Mouse (Mus musculus) hematopoietic stem cell, adult 5-6 weeks (primary cell): ENCODE results near the gene Taf13. TPM values are rescaled to one million over a fixed set of nuclear protein-coding genes. Genes with fewer than 3 reads are reported as not detected.
"Not testable (repeated sequence)": the region's sequence is repeated elsewhere in the genome, so short reads cannot be mapped to it uniquely, and the experiment has no call there.

ENCODE experiments used
- ATAC-seq, 2 experiments: fragments of 125-278 bp in 1 of 2; replicated peaks in 1 of 2; 2 replicates each; pipeline ENCODE4 v1.8.0; 2016 to 2017; ENCODE audit warnings: inconsistent platforms in 2 of 2, mild to moderate bottlenecking in 2 of 2, moderate number of reproducible peaks in 2 of 2, low read depth in 1 of 2, moderate TSS enrichment in 1 of 2; ENCODE audit not compliant: low FRiP score in 2 of 2, poor library complexity in 2 of 2, severe bottlenecking in 2 of 2, insufficient read depth in 1 of 2, low TSS enrichment in 1 of 2
- total RNA-seq: library from RNA; stranded (forward); fragments of 172-1452, 232-1000 nt; gene quantifications from 2 replicates; pipeline ENCODE4 v1.2.3, GENCODE M21; 2017

Taf13 gene
- total RNA-seq, 1 experiment from 2014 or later: 24.3 TPM

GRCm38 (mm10) chr3:108567990-108568877 lies 3.3 kb upstream of the Taf13 start:
- ATAC-seq: no peak

- ATAC-seq: not testable (repeated sequence)
Observed at GRCm38 (mm10) chr3:108569636-108570035, 1.9 kb upstream of the Taf13 start.

- ATAC-seq: no peak
Observed at GRCm38 (mm10) chr3:108570813-108571212, 685 bp upstream of the Taf13 start.

GRCm38 (mm10) chr3:108572309-108573010 lies 962 bp downstream of the Taf13 start:
- 0 out of 4 replicates have a peak, but pooled peaks of 1 of the 2 experiments have one; percentile 1 for ATAC-seq

- ATAC-seq: no peak
Observed at GRCm38 (mm10) chr3:108574018-108574417, 2.5 kb downstream of the Taf13 start.

GRCm38 (mm10) chr3:108584580-108584979 lies 13.1 kb downstream of the Taf13 start:
- no peak for ATAC-seq

GRCm38 (mm10) chr3:108588446-108588845 lies 16.9 kb downstream of the Taf13 start:
- ATAC-seq: no peak

- ATAC-seq: peak; percentile 99
Observed at GRCm38 (mm10) chr3:108590786-108591529, 19.5 kb downstream of the Taf13 start, which contains the start of gene Wdr47. Gene Wdr47 (plus strand): TSS chr3:108591279.

GRCm38 (mm10) chr3:108591530-108592522 lies 20.3 kb downstream of the Taf13 start:
- ATAC-seq: peak in 1 of 2 experiments; percentile 22; a peak in 2 of 4 replicates

- peak in 1 of 2 experiments; percentile 27; a peak in 2 of 4 replicates for ATAC-seq
Observed at GRCm38 (mm10) chr3:108608906-108609305, 37.4 kb downstream of the Taf13 start.

Other genes starting within 250 kb of the Taf13 start
- not detected in 2 replicates for gene Mybphl, start 206.8 kb upstream of the Taf13 start, total RNA-seq
- gene Psrc1, start 187.9 kb upstream of the Taf13 start, total RNA-seq: 27.6 and 39.3 TPM in 2 replicates
- 0.38 and 1.6 TPM in 2 replicates for gene Celsr2, start 156.1 kb upstream of the Taf13 start, total RNA-seq
- gene Sars, start 126.5 kb upstream of the Taf13 start, total RNA-seq: 216 and 455 TPM in 2 replicates
- not detected in 2 replicates for gene 1700013F07Rik, start 37.5 kb upstream of the Taf13 start, total RNA-seq
- 0.30 and 1.3 TPM in 2 replicates for gene 5330417C22Rik, start 35.2 kb upstream of the Taf13 start, total RNA-seq
- gene Tmem167b, start 9.2 kb upstream of the Taf13 start, total RNA-seq: 47.4 and 56.6 TPM in 2 replicates
- gene Wdr47, start 19.6 kb downstream of the Taf13 start, total RNA-seq: 8.4 and 11.5 TPM in 2 replicates
- gene Clcc1, start 82.2 kb downstream of the Taf13 start, total RNA-seq: 68.6 and 89.4 TPM in 2 replicates
- 14.4 and 22.9 TPM in 2 replicates for gene Gpsm2, start 150.6 kb downstream of the Taf13 start, total RNA-seq
- gene Aknad1, start 168.0 kb downstream of the Taf13 start, total RNA-seq: 0.55 TPM in 1 of 2 replicates, not detected in the other